Mouse (Mus musculus) embryonic facial prominence, embryonic 12.5 days (tissue): ENCODE results near the gene Optn. TPM values are rescaled to one million over a fixed set of nuclear protein-coding genes. Genes with fewer than 3 reads are reported as not detected.
A peak's percentile ranks its signal among the peaks of the same experiment; 100 is the strongest.
"Not testable (repeated sequence)": the region's sequence is repeated elsewhere in the genome, so short reads cannot be mapped to it uniquely, and the experiment has no call there.

Experiments
- ATAC-seq: fragments of 200-750 bp; cut with Nextera tagmentation; 2 replicates; pipeline ENCODE4 v1.8.0; 2017; ENCODE audit not compliant: insufficient number of reproducible peaks, insufficient read depth, low FRiP score, low TSS enrichment
- H3K27ac ChIP-seq: fragments of 300-500 bp; sonication (generic); 2 replicates; pipeline ENCODE4 v1.5.1; 2016; ENCODE audit warnings: mild to moderate bottlenecking
- H3K27me3 ChIP-seq: fragments of 300-500 bp; sonication (generic); 2 replicates; pipeline ENCODE4 v1.6.1; 2016; ENCODE audit warnings: mild to moderate bottlenecking, moderate library complexity
- H3K36me3 ChIP-seq: fragments of 300-500 bp; sonication (generic); 2 replicates; pipeline ENCODE4 v1.6.1; 2016; ENCODE audit warnings: mild to moderate bottlenecking
- H3K4me1 ChIP-seq: fragments of 300-500 bp; sonication (generic); 2 replicates; pipeline ENCODE4 v1.6.1; 2016
- H3K4me2 ChIP-seq: fragments of 300-500 bp; sonication (generic); replicated peaks from 2 replicates; pipeline ENCODE4 v1.6.1; 2016; ENCODE audit warnings: mild to moderate bottlenecking, moderate library complexity
- H3K4me3 ChIP-seq: fragments of 300-500 bp; sonication (generic); 2 replicates; pipeline ENCODE4 v1.5.1; 2016; ENCODE audit warnings: mild to moderate bottlenecking
- H3K9ac ChIP-seq: fragments of 300-500 bp; sonication (generic); 2 replicates; pipeline ENCODE4 v1.6.1; 2016; ENCODE audit warnings: mild to moderate bottlenecking, moderate library complexity
- H3K9me3 ChIP-seq: fragments of 300-500 bp; sonication (generic); 2 replicates; pipeline ENCODE4 v1.6.1; 2016; ENCODE audit warnings: mild to moderate bottlenecking, moderate library complexity
- WGBS: fragments of 180-500 bp; shearing (Covaris S2); methylation state at CpG from one replicate; pipeline ENCODE4 v1.1.7; 2016; 5-methylcytosine and 5-hydroxymethylcytosine counted together
- polyA plus RNA-seq: library from polyadenylated mRNA; unstranded; fragments of >200 nt; fragmentation: Nextera tagmentation; extraction: Ambion mirVana; gene quantifications from 2 replicates; pipeline ENCODE4 v1.2.1, GENCODE M21; 2016

Optn gene
- polyA plus RNA-seq, 1 experiment from 2014 or later: 4.6 TPM

- no peak for ATAC-seq
- 5% methylated on average over 14 of the region's 14 CpGs for WGBS
- H3K27ac ChIP-seq: no peak overlapping the region
Observed at GRCm38 (mm10) chr2:5080053-5080787, 16.4 kb upstream of the Optn start.

GRCm38 (mm10) chr2:5077937-5078336 is 14.1 kb upstream of the Optn start:
- Histone ChIP-seq H3K4me3 (no peak overlapping the region), H3K4me2 (no peak overlapping the region), H3K27ac (no peak overlapping the region), H3K36me3 (no peaks in the 10 kb centered on the region), H3K4me1 (0 out of 2 replicates have a peak, but pooled peaks cover 4% of the 10 kb centered on the region), H3K9ac (no peak overlapping the region), H3K9me3 (no peaks in the 10 kb centered on the region), H3K27me3 (no peaks in the 10 kb centered on the region)
- WGBS: 63% methylated on average over 2 of the region's 2 CpGs
- no peak for ATAC-seq

More at GRCm38 (mm10) chr2:5080053-5080787, 16.4 kb upstream of the Optn start:
- 0 out of 2 replicates have a peak, but pooled peaks cover 4% of the 10 kb centered on the region for H3K4me1 ChIP-seq
- no peaks in the 10 kb centered on the region for H3K36me3 ChIP-seq
- peak overlapping the region; percentile 47 for H3K4me2 ChIP-seq
- H3K27me3 ChIP-seq: no peaks in the 10 kb centered on the region
- H3K4me3 ChIP-seq: peak overlapping the region; percentile 20; the same call in 1 of the 2 replicates
- 0 out of 2 replicates have a peak overlapping the region, but pooled peaks have one; percentile 19 for H3K9ac ChIP-seq
- no peaks in the 10 kb centered on the region for H3K9me3 ChIP-seq

GRCm38 (mm10) chr2:5077490-5077889 is 13.6 kb upstream of the Optn start:
- Histone ChIP-seq H3K27me3 (no peaks in the 10 kb centered on the region), H3K9me3 (no peaks in the 10 kb centered on the region), H3K9ac (no peak overlapping the region), H3K27ac (no peak overlapping the region), H3K4me2 (no peak overlapping the region), H3K4me1 (0 out of 2 replicates have a peak, but pooled peaks cover 4% of the 10 kb centered on the region), H3K36me3 (no peaks in the 10 kb centered on the region), H3K4me3 (no peak overlapping the region)
- WGBS: 86% methylated on average over 2 of the region's 2 CpGs
- ATAC-seq: no peak

- H3K27me3 ChIP-seq: no peaks in the 10 kb centered on the region
- 0 out of 2 replicates have a peak, but pooled peaks cover 4% of the 10 kb centered on the region for H3K4me1 ChIP-seq
- no peak overlapping the region for H3K4me2 ChIP-seq
- no peaks in the 10 kb centered on the region for H3K36me3 ChIP-seq
- H3K4me3 ChIP-seq: no peak overlapping the region
- H3K27ac ChIP-seq: no peak overlapping the region
- H3K9ac ChIP-seq: no peak overlapping the region
- ATAC-seq: no peak
- no peaks in the 10 kb centered on the region for H3K9me3 ChIP-seq
Observed at GRCm38 (mm10) chr2:5075856-5076255, 12.0 kb upstream of the Optn start.

GRCm38 (mm10) chr2:5075432-5075831 is 11.6 kb upstream of the Optn start:
- no peaks in the 10 kb centered on the region for H3K36me3 ChIP-seq
- WGBS: 59% methylated on average over 2 of the region's 2 CpGs
- no peaks in the 10 kb centered on the region for H3K4me1 ChIP-seq
- no peaks in the 10 kb centered on the region for H3K9me3 ChIP-seq
- no peaks in the 10 kb centered on the region for H3K27me3 ChIP-seq
- H3K4me2 ChIP-seq: no peak overlapping the region
- no peak overlapping the region for H3K4me3 ChIP-seq
- no peak for ATAC-seq
- H3K9ac ChIP-seq: no peak overlapping the region
- no peak overlapping the region for H3K27ac ChIP-seq

GRCm38 (mm10) chr2:5073785-5074184 is 9.9 kb upstream of the Optn start:
- 91% methylated on average over 3 of the region's 3 CpGs for WGBS
- ATAC-seq: no peak
- Histone ChIP-seq H3K4me2 (no peak overlapping the region), H3K4me3 (no peak overlapping the region), H3K9me3 (no peaks in the 10 kb centered on the region), H3K27me3 (no peaks in the 10 kb centered on the region), H3K4me1 (no peaks in the 10 kb centered on the region), H3K27ac (no peak overlapping the region), H3K9ac (no peak overlapping the region), H3K36me3 (no peaks in the 10 kb centered on the region)

GRCm38 (mm10) chr2:5067951-5068350 is 4.1 kb upstream of the Optn start:
- Histone ChIP-seq H3K36me3 (no peaks in the 10 kb centered on the region), H3K4me2 (no peak overlapping the region), H3K27ac (no peak overlapping the region), H3K9me3 (no peaks in the 10 kb centered on the region), H3K27me3 (peaks cover 7% of the 10 kb centered on the region; the same call in 1 of the 2 replicates), H3K9ac (no peak overlapping the region), H3K4me3 (no peak overlapping the region), H3K4me1 (no peaks in the 10 kb centered on the region; the same call in 1 of the 2 replicates)
- 78% methylated on average over 4 of the region's 4 CpGs for WGBS
- ATAC-seq: no peak

- H3K9ac ChIP-seq, H3K9me3 ChIP-seq, H3K27me3 ChIP-seq, H3K36me3 ChIP-seq, H3K4me2 ChIP-seq, H3K4me1 ChIP-seq, ATAC-seq, H3K4me3 ChIP-seq, H3K27ac ChIP-seq: not testable (repeated sequence)
- 90% methylated on average over 2 of the region's 2 CpGs for WGBS
Observed at GRCm38 (mm10) chr2:5067254-5067653, 3.4 kb upstream of the Optn start.

- Histone ChIP-seq H3K36me3 (no peaks in the 10 kb centered on the region), H3K4me2 (peak overlapping the region; percentile 94), H3K27me3 (peaks cover 7% of the 10 kb centered on the region; the same call in 1 of the 2 replicates), H3K9ac (peak overlapping the region; percentile 53; the same call in 1 of the 2 replicates), H3K9me3 (no peaks in the 10 kb centered on the region), H3K4me1 (no peaks in the 10 kb centered on the region; the same call in 1 of the 2 replicates), H3K27ac (no peak overlapping the region), H3K4me3 (peak overlapping the region; percentile 55)
- 30% methylated on average over 4 of the region's 4 CpGs for WGBS
- 0 out of 2 replicates have a peak, but pooled peaks have one; percentile 22 for ATAC-seq
Observed at GRCm38 (mm10) chr2:5064247-5064646, 396 bp upstream of the Optn start.

GRCm38 (mm10) chr2:5062496-5063298 is 1.2 kb downstream of the Optn start:
- no peak for ATAC-seq
- Histone ChIP-seq H3K9ac (no peak overlapping the region), H3K4me3 (no peak overlapping the region; the same call in 1 of the 2 replicates), H3K36me3 (no peaks in the 10 kb centered on the region), H3K9me3 (no peaks in the 10 kb centered on the region), H3K4me1 (no peaks in the 10 kb centered on the region; the same call in 1 of the 2 replicates), H3K27ac (no peak overlapping the region), H3K4me2 (peak overlapping the region; percentile 94), H3K27me3 (peaks cover 7% of the 10 kb centered on the region; the same call in 1 of the 2 replicates)
- WGBS: 39% methylated on average over 16 of the region's 16 CpGs

GRCm38 (mm10) chr2:5061133-5061708 is 2.6 kb downstream of the Optn start:
- peaks cover 7% of the 10 kb centered on the region; the same call in 1 of the 2 replicates for H3K27me3 ChIP-seq
- H3K4me1 ChIP-seq: no peaks in the 10 kb centered on the region; the same call in 1 of the 2 replicates
- no peak overlapping the region for H3K27ac ChIP-seq
- no peak overlapping the region for H3K4me2 ChIP-seq
- no peak for ATAC-seq
- no peaks in the 10 kb centered on the region for H3K9me3 ChIP-seq
- no peaks in the 10 kb centered on the region for H3K36me3 ChIP-seq
- H3K4me3 ChIP-seq: no peak overlapping the region
- WGBS: 81% methylated on average over 8 of the region's 8 CpGs
- no peak overlapping the region for H3K9ac ChIP-seq
